Mouse (Mus musculus) myocyte (in vitro differentiated cells): ENCODE measurements around the gene Yars.
A peak's percentile ranks its signal among the peaks of the same experiment; 100 is the strongest.

Source experiments
- MAX ChIP-seq: IDR thresholded peaks from one replicate; pipeline ENCODE4 v1.6.1; 2011; ENCODE audit warnings: low read depth, mild to moderate bottlenecking, control low read depth
- MYOD1 ChIP-seq, 3 experiments: IDR thresholded peaks; one replicate each; pipeline ENCODE4 v1.6.1; 2011; ENCODE audit warnings: control low read depth in 2 of 3, low read depth in 2 of 3, mild to moderate bottlenecking in 2 of 3, moderate library complexity in 1 of 3; ENCODE audit not compliant: insufficient read length in 2 of 3, control insufficient read depth in 1 of 3
- POLR2A ChIP-seq: IDR thresholded peaks from one replicate; pipeline ENCODE4 v1.6.1; 2011; ENCODE audit warnings: low read depth, mild to moderate bottlenecking, control low read depth, moderate library complexity; ENCODE audit not compliant: insufficient read length
- POLR2AphosphoS2 ChIP-seq: IDR thresholded peaks from one replicate; pipeline ENCODE4 v1.6.1; 2011; ENCODE audit warnings: low read depth, control low read depth; ENCODE audit not compliant: insufficient read length
- REST ChIP-seq: IDR thresholded peaks from one replicate; pipeline ENCODE4 v1.6.1; 2011; ENCODE audit warnings: mild to moderate bottlenecking, control low read depth, moderate library complexity; ENCODE audit not compliant: insufficient read depth, insufficient read length
- TCF12 ChIP-seq: IDR thresholded peaks from one replicate; pipeline ENCODE4 v1.6.1; 2011; ENCODE audit warnings: mild to moderate bottlenecking, control low read depth; ENCODE audit not compliant: poor library complexity, insufficient read depth, severe bottlenecking
- TCF3 ChIP-seq: IDR thresholded peaks from one replicate; pipeline ENCODE4 v1.6.1; 2011; ENCODE audit warnings: low read depth, control low read depth; ENCODE audit not compliant: insufficient read length
- USF1 ChIP-seq: IDR thresholded peaks from one replicate; pipeline ENCODE4 v1.6.1; 2011; ENCODE audit warnings: low read depth, mild to moderate bottlenecking, control low read depth, moderate library complexity

- TF ChIP-seq POLR2A (no peak), REST (no peak), TCF3 (no peak), TCF12 (no peak), MAX (no peak), MYOD1 (IDR thresholded peaks at IDR 0.05; ENCODE audit: control insufficient read depth in 1 of 3, insufficient read length in 2 of 3, low read depth in 2 of 3) (no peak), USF1 (no peak), POLR2AphosphoS2 (peak; percentile 64)
Measured at GRCm38 (mm10) chr4:129190538-129190937, 978 bp downstream of the Yars start.
